7 mouse cellular contexts compared by ENCODE assay signal in genomic region chr12:72831711-72832432, GRCm38 (mm10).
DNase-seq lines count a peak whose midpoint lies in the region; ATAC-seq lines count a peak whose summit lies in the region.

No protein-coding gene starts in this region.

- H3K27me3 ChIP-seq in forebrain, embryonic 15.5 days, result peaks cover 36% of the 10 kb centered on the region
- H3K27me3 ChIP-seq in hindbrain, embryonic 12.5 days, result peaks cover 66% of the 10 kb centered on the region
- H3K27me3 ChIP-seq in midbrain, embryonic 16.5 days (ENCODE audit: control insufficient read depth, insufficient read depth, low read depth, low read length), result peaks cover 28% of the 10 kb centered on the region

- no peaks in the 10 kb centered on the region for H3K36me3 ChIP-seq in forebrain, embryonic 15.5 days
- no peaks in the 10 kb centered on the region for H3K36me3 ChIP-seq in hindbrain, embryonic 12.5 days
- no peaks in the 10 kb centered on the region for H3K36me3 ChIP-seq in midbrain, embryonic 16.5 days (ENCODE audit: control insufficient read depth, insufficient read depth, low read length)

- ATAC-seq in cerebellum, adult (ENCODE audit: insufficient number of reproducible peaks, low FRiP score, low TSS enrichment), result peak; percentile 60
- peak; percentile 89 for ATAC-seq in forebrain, embryonic 15.5 days (replicated peaks)
- peak; percentile 80 for ATAC-seq in hindbrain, embryonic 12.5 days (ENCODE audit: low FRiP score)
- peak; percentile 83 for ATAC-seq in midbrain, embryonic 16.5 days

- 7% methylated on average over 42 of the region's 42 CpGs for WGBS in forebrain, embryonic 15.5 days
- WGBS in hindbrain, embryonic 12.5 days, result 7% methylated on average over 42 of the region's 42 CpGs
- WGBS in midbrain, embryonic 16.5 days, result 7% methylated on average over 42 of the region's 42 CpGs

- peak overlapping the region; percentile 61 for H3K27ac ChIP-seq in forebrain, embryonic 15.5 days (replicated peaks)
- 0 out of 2 replicates have a peak overlapping the region, but pooled peaks have one; percentile 1 for H3K27ac ChIP-seq in hindbrain, embryonic 12.5 days
- peak overlapping the region; percentile 67 for H3K27ac ChIP-seq in midbrain, embryonic 16.5 days (ENCODE audit: low read length)

- H3K4me3 ChIP-seq in forebrain, embryonic 15.5 days, result peak overlapping the region; percentile 39
- H3K4me3 ChIP-seq in hindbrain, embryonic 12.5 days, result peak overlapping the region; percentile 33
- peak overlapping the region; percentile 42 for H3K4me3 ChIP-seq in midbrain, embryonic 16.5 days (ENCODE audit: low read depth, low read length)

- H3K9ac ChIP-seq in forebrain, embryonic 15.5 days (replicated peaks), result peak overlapping the region; percentile 46
- peak overlapping the region; percentile 2 for H3K9ac ChIP-seq in hindbrain, embryonic 12.5 days
- H3K9ac ChIP-seq in midbrain, embryonic 16.5 days (ENCODE audit: low read depth, low read length), result peak overlapping the region; percentile 70

- peaks cover 16% of the 10 kb centered on the region for H3K4me1 ChIP-seq in forebrain, embryonic 15.5 days
- H3K4me1 ChIP-seq in hindbrain, embryonic 12.5 days, result peaks cover 7% of the 10 kb centered on the region
- 0 out of 2 replicates have a peak, but pooled peaks cover 6% of the 10 kb centered on the region for H3K4me1 ChIP-seq in midbrain, embryonic 16.5 days (ENCODE audit: control insufficient read depth, insufficient read depth, low read length)

- peak overlapping the region; percentile 67 for H3K4me2 ChIP-seq in forebrain, embryonic 15.5 days (replicated peaks)
- H3K4me2 ChIP-seq in hindbrain, embryonic 12.5 days (replicated peaks), result peak overlapping the region; percentile 54
- H3K4me2 ChIP-seq in midbrain, embryonic 16.5 days (ENCODE audit: low read length), result peak overlapping the region; percentile 67

- DNase-seq in adrenal gland, adult 18-20 months (ENCODE audit: low spot score in 2 of 2), result peak; percentile 31 to 33
- peak; percentile 48 to 82 for DNase-seq in left cerebral cortex, adult 9 months (ENCODE audit: low spot score in 2 of 2)
- DNase-seq in urinary bladder, postnatal 36 days (ENCODE audit: low spot score in 2 of 2), result no peak

- no peaks in the 10 kb centered on the region for H3K9me3 ChIP-seq in forebrain, embryonic 15.5 days
- H3K9me3 ChIP-seq in hindbrain, embryonic 12.5 days (replicated peaks), result no peaks in the 10 kb centered on the region
- H3K9me3 ChIP-seq in midbrain, embryonic 16.5 days (replicated peaks; ENCODE audit: control insufficient read depth, low read length, poor library complexity, severe bottlenecking), result no peaks in the 10 kb centered on the region

Comparison
In these comparisons a context has a peak if more than half of its experiments do, and no peak if none do; other contexts are left out.
1. DNase-seq: peak in adrenal gland, adult 18-20 months (2 of 2) and left cerebral cortex, adult 9 months (2 of 2); none in urinary bladder, postnatal 36 days (0 of 2).
2. H3K27ac ChIP-seq: peak in every context shown above with its lines; median percentile 67 in midbrain, embryonic 16.5 days; 61 in forebrain, embryonic 15.5 days; 1 in hindbrain, embryonic 12.5 days.
3. H3K9ac ChIP-seq: peak in every context shown above with its lines; median percentile 70 in midbrain, embryonic 16.5 days; 46 in forebrain, embryonic 15.5 days; 2 in hindbrain, embryonic 12.5 days.
4. Peak in every context shown above with its lines, with median percentiles within 50 percentile points of each other: ATAC-seq, H3K4me2 ChIP-seq and H3K4me3 ChIP-seq.